Mouse (Mus musculus) heart, adult 11 months (tissue): Measurements from ENCODE around the gene Ankrd23.

ENCODE experiments used
- DNase-seq: peaks from one replicate; pipeline ENCODE4 v3.0.0; 2022

Ankrd23 gene

GRCm38 (mm10) chr1:36513310-36513709 is 23.4 kb downstream of the Ankrd23 start:
- DNase-seq: no peak

- DNase-seq: no peak
These were observed 23.8 kb downstream of the Ankrd23 start for GRCm38 (mm10) chr1:36512966-36513280.

- DNase-seq: peak; percentile 96
These were observed 24.4 kb downstream of the Ankrd23 start for GRCm38 (mm10) chr1:36512089-36512965.

GRCm38 (mm10) chr1:36511289-36512021 is 25.2 kb downstream of the Ankrd23 start, which contains the start of gene Cnnm3:
Cnnm3 (plus strand) TSS chr1:36511867.
- DNase-seq: peak; percentile 100

GRCm38 (mm10) chr1:36508238-36508637 is 28.4 kb downstream of the Ankrd23 start:
- peak; percentile 96 for DNase-seq

GRCm38 (mm10) chr1:36501261-36501660 is 35.4 kb downstream of the Ankrd23 start:
- DNase-seq: peak; percentile 94

GRCm38 (mm10) chr1:36497312-36497711 is 39.4 kb downstream of the Ankrd23 start:
- no peak for DNase-seq

GRCm38 (mm10) chr1:36496719-36497118 is 40.0 kb downstream of the Ankrd23 start:
- no peak for DNase-seq

GRCm38 (mm10) chr1:36493299-36493698 is 43.4 kb downstream of the Ankrd23 start:
- DNase-seq: no peak

- DNase-seq: peak; percentile 97
These were observed 44.1 kb downstream of the Ankrd23 start for GRCm38 (mm10) chr1:36492416-36493139.

GRCm38 (mm10) chr1:36489661-36490060 is 47.0 kb downstream of the Ankrd23 start:
- DNase-seq: no peak

GRCm38 (mm10) chr1:36487111-36487510 is 49.6 kb downstream of the Ankrd23 start:
- no peak for DNase-seq

- no peak for DNase-seq
These were observed 51.6 kb downstream of the Ankrd23 start for GRCm38 (mm10) chr1:36485080-36485479.

GRCm38 (mm10) chr1:36483825-36484224 is 52.9 kb downstream of the Ankrd23 start:
- no peak for DNase-seq
